Mouse (Mus musculus) MEL (cell line): ENCODE measurements at regions not wholly inside any gene's neighbourhood (a gene's known extent, or its start where the extent isn't known, plus 50 kb on each side); places are given as distances from the start of the nearest gene placed in this dataset.

Experiments used
- BHLHE40 ChIP-seq: IDR thresholded peaks from 2 replicates; pipeline ENCODE4 v1.6.1; 2012; ENCODE audit warnings: low read depth, mild to moderate bottlenecking, inconsistent platforms, low read length, improper control_type of control experiment, borderline replicate concordance
- CTCF ChIP-seq, 3 experiments: IDR thresholded peaks in 2 of 3; conservative IDR thresholded peaks in 1 of 3; 2 replicates each; pipeline ENCODE4 v1.5.1; 2011 to 2012; ENCODE audit warnings: low read length in 3 of 3, low read depth in 2 of 3, mild to moderate bottlenecking in 2 of 3, improper control_type of control experiment in 1 of 3, inconsistent platforms in 1 of 3, mixed read lengths in 1 of 3, moderate library complexity in 1 of 3; ENCODE audit not compliant: control insufficient read depth in 1 of 3, insufficient read depth in 1 of 3, poor library complexity in 1 of 3, severe bottlenecking in 1 of 3
- ELF1 ChIP-seq: IDR thresholded peaks from 2 replicates; pipeline ENCODE4 v1.6.1; 2014; ENCODE audit warnings: low read depth, mild to moderate bottlenecking, inconsistent platforms, low read length, improper control_type of control experiment, moderate library complexity
- EP300 ChIP-seq, 2 experiments: IDR thresholded peaks; 2 replicates each; pipeline ENCODE4 v1.6.1; 2011; ENCODE audit warnings: improper control_type of control experiment in 2 of 2, low read length in 2 of 2, low read depth in 1 of 2, mild to moderate bottlenecking in 1 of 2
- MAFK ChIP-seq: IDR thresholded peaks from 2 replicates; pipeline ENCODE4 v1.6.1; 2011; ENCODE audit warnings: low read depth, mild to moderate bottlenecking, low read length, improper control_type of control experiment, borderline replicate concordance
- MYC ChIP-seq: IDR thresholded peaks from 2 replicates; pipeline ENCODE4 v1.6.1; 2011; ENCODE audit warnings: low read depth, mild to moderate bottlenecking, low read length, improper control_type of control experiment, moderate library complexity
- POLR2A ChIP-seq, 2 experiments: IDR thresholded peaks; 2 replicates each; pipeline ENCODE4 v1.6.1; 2011 to 2012; ENCODE audit warnings: low read length in 2 of 2, mild to moderate bottlenecking in 2 of 2, control low read depth in 1 of 2, improper control_type of control experiment in 1 of 2, low read depth in 1 of 2, moderate library complexity in 1 of 2; ENCODE audit not compliant: control insufficient read depth in 1 of 2, insufficient read depth in 1 of 2, poor library complexity in 1 of 2
- POLR2AphosphoS2 ChIP-seq: IDR thresholded peaks from 2 replicates; pipeline ENCODE4 v1.6.1; 2011; ENCODE audit warnings: low read length, improper control_type of control experiment
- SIN3A ChIP-seq: IDR thresholded peaks from 2 replicates; pipeline ENCODE4 v1.6.1; 2012; ENCODE audit warnings: low read length, improper control_type of control experiment, inconsistent platforms
- SMC3 ChIP-seq: IDR thresholded peaks from 2 replicates; pipeline ENCODE4 v1.6.1; 2011; ENCODE audit warnings: low read depth, low read length, improper control_type of control experiment
- TAL1 ChIP-seq: IDR thresholded peaks from 2 replicates; pipeline ENCODE4 v1.6.1; 2012; ENCODE audit warnings: mild to moderate bottlenecking, inconsistent platforms, low read length, moderate library complexity, mixed read lengths
- TBP ChIP-seq: IDR thresholded peaks from 2 replicates; pipeline ENCODE4 v1.8.0; 2011; ENCODE audit warnings: low read depth, low read length, improper control_type of control experiment
- ZKSCAN1 ChIP-seq: IDR thresholded peaks from 2 replicates; pipeline ENCODE4 v1.6.1; 2012; ENCODE audit warnings: low read depth, mild to moderate bottlenecking, inconsistent platforms, low read length, improper control_type of control experiment, moderate library complexity

- TF ChIP-seq CTCF (IDR thresholded peaks at IDR 0.05 in 2 of 3, conservative IDR thresholded peaks at IDR 0.05 in 1 of 3; ENCODE audit: control insufficient read depth in 1 of 3, insufficient read depth in 1 of 3, low read depth in 2 of 3, low read length in 3 of 3, poor library complexity in 1 of 3, severe bottlenecking in 1 of 3) (no peak), POLR2A (IDR thresholded peaks at IDR 0.05; ENCODE audit: control insufficient read depth in 1 of 2, insufficient read depth in 1 of 2, low read depth in 1 of 2, low read length in 2 of 2, poor library complexity in 1 of 2) (no peak), TAL1 (no peak), POLR2AphosphoS2 (no peak), SMC3 (no peak), SIN3A (no peak), ZKSCAN1 (no peak), EP300 (IDR thresholded peaks at IDR 0.05; ENCODE audit: low read depth in 1 of 2, low read length in 2 of 2) (no peak), MYC (no peak), ELF1 (no peak), BHLHE40 (no peak), MAFK (no peak), TBP (no peak)
Measured at GRCm38 (mm10) chr19:14788630-14789029, 190.8 kb upstream of the Tle4 start.
